Mouse (Mus musculus): ENCODE measurements around the gene Atp2b2.

DNA sequence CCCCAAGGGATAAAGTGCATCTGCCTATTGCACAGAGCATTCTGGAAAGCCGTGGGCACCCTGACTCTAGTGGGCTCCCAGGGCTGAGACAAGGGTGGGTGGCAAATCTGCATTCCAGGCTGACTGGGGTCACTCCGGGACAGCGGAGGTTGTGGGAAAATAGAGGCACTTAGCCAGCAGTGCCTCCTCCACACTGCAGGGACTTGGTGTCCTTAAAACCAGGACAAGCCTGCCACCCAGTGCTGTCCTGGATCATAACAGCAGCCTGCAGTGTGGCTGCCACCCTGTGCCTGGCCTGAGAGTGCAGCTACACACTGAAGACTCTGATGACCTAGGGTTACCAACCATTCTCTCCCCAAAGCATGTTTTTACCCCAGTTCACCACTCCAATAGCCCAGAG lies 34.1 kb upstream of the Atp2b2 start:
- no peak for TF ChIP-seq POLR2A (IDR thresholded peaks at IDR 0.05; ENCODE audit: low read depth, low read length)
- no peak for TF ChIP-seq CTCF (IDR thresholded peaks at IDR 0.05; ENCODE audit: extremely low read depth, insufficient read depth, insufficient read length, insufficient replicate concordance)
